Mouse (Mus musculus): Measurements from ENCODE around the gene Senp1.

- TF ChIP-seq POLR2A (IDR thresholded peaks at IDR 0.05; ENCODE audit: low read depth, low read length) (no peak), CTCF (IDR thresholded peaks at IDR 0.05; ENCODE audit: extremely low read depth, insufficient read depth, insufficient read length, insufficient replicate concordance) (no peak)
Measured at GRCm38 (mm10) chr15:98035076-98035755, 58.3 kb downstream of the Senp1 start.
